Mouse (Mus musculus) cerebellum, adult 18-20 months (tissue): ENCODE measurements around the gene Gpr89.

Experiments
- DNase-seq, 2 experiments: peaks; one replicate each; pipeline ENCODE4 v3.0.0; 2021

Gene Gpr89

GRCm38 (mm10) chr3:96904851-96905541, at the start of gene Gpr89:
TSS of gene Gpr89 (minus strand) at chr3:96905346.
- DNase-seq = peak; percentile 96 to 97

GRCm38 (mm10) chr3:96953489-96954233, 48.5 kb upstream of the Gpr89 start:
- no peak for DNase-seq

GRCm38 (mm10) chr3:96942706-96943105, 37.6 kb upstream of the Gpr89 start:
- DNase-seq = no peak

GRCm38 (mm10) chr3:96938738-96939137, 33.6 kb upstream of the Gpr89 start:
- DNase-seq = peak; percentile 92

- DNase-seq = no peak
Observed at GRCm38 (mm10) chr3:96937606-96938005, 32.5 kb upstream of the Gpr89 start.

GRCm38 (mm10) chr3:96936241-96936640, 31.1 kb upstream of the Gpr89 start:
- DNase-seq = peak; percentile 14 to 26

- no peak for DNase-seq
Observed at GRCm38 (mm10) chr3:96931261-96931681, 26.1 kb upstream of the Gpr89 start.

- DNase-seq = no peak
Observed at GRCm38 (mm10) chr3:96925920-96926319, 20.8 kb upstream of the Gpr89 start, which contains the start of gene Gja8. TSS of gene Gja8 (minus strand) at chr3:96926020.

- no peak for DNase-seq
Observed at GRCm38 (mm10) chr3:96924631-96925030, 19.5 kb upstream of the Gpr89 start.

GRCm38 (mm10) chr3:96920991-96921390, 15.8 kb upstream of the Gpr89 start:
- no peak for DNase-seq

- no peak for DNase-seq
Observed at GRCm38 (mm10) chr3:96905592-96905991, 446 bp upstream of the Gpr89 start.

- no peak for DNase-seq
Observed at GRCm38 (mm10) chr3:96904393-96904792, 753 bp downstream of the Gpr89 start, which contains the start of gene Gja5. TSS of gene Gja5 (plus strand) at chr3:96904693.

- DNase-seq = no peak
Observed at GRCm38 (mm10) chr3:96902336-96902999, 2.7 kb downstream of the Gpr89 start.

GRCm38 (mm10) chr3:96883690-96884089, 21.5 kb downstream of the Gpr89 start:
- no peak for DNase-seq

GRCm38 (mm10) chr3:96882061-96882849, 22.9 kb downstream of the Gpr89 start:
- DNase-seq = no peak

GRCm38 (mm10) chr3:96881557-96881956, 23.6 kb downstream of the Gpr89 start:
- DNase-seq = no peak

- no peak for DNase-seq
Observed at GRCm38 (mm10) chr3:96880385-96880784, 24.8 kb downstream of the Gpr89 start.

- DNase-seq = no peak
Observed at GRCm38 (mm10) chr3:96879536-96879935, 25.6 kb downstream of the Gpr89 start.

- DNase-seq = no peak
Observed at GRCm38 (mm10) chr3:96874808-96875571, 30.2 kb downstream of the Gpr89 start.

GRCm38 (mm10) chr3:96872501-96872900, 32.6 kb downstream of the Gpr89 start:
- DNase-seq = no peak

- DNase-seq = no peak
Observed at GRCm38 (mm10) chr3:96871070-96871469, 34.1 kb downstream of the Gpr89 start.

GRCm38 (mm10) chr3:96870270-96870669, 34.9 kb downstream of the Gpr89 start:
- DNase-seq = no peak
